Mouse (Mus musculus): ENCODE results near the gene Gpc6.

Gene Gpc6

GRCm38 (mm10) chr14:117239694-117240427 is 314.7 kb downstream of the Gpc6 start:
- DNase-seq (ENCODE audit: low read depth, low spot score): no peak

DNA sequence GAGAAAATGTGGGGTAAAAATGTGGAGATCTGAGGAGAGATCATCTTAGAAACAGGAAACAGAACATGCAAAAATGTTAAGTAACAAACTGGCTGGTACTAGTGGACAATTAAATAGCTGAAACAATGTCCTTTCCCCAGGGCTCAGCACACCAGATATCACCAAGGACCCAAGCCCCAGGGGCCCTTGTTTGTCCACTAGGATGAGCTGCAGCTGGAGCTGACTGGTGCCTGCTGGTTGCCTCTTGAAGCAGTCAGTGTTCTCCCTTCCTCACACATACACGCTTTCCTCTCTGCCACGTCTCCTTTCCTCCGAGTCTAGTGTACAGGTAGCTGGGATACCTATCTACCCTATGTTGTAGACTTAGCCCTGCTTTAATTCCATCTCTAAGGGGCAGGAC is 320.5 kb downstream of the Gpc6 start:
- DNase-seq (ENCODE audit: low read depth, low spot score): no peak

GRCm38 (mm10) chr14:117256192-117256591 is 331.1 kb downstream of the Gpc6 start:
- DNase-seq (ENCODE audit: low read depth, low spot score): no peak

DNA sequence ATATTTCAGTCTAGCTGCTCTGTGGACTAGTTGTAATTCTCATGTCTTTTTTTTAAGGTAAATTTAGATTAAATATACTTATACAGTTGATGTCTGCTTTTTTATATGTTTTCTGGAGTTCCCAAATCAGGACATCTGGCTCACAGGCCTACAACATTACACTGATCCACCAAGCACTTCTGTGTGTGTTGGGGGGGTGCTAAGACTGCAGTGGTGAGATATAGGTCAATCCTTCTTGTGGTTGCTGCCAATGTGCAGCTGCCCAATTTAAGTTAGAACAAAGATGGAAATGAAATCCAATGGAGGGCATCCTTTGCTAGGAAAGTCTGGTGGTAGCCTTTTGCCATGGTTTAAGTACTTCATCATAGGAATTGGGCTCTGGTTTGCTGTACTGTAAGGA is 340.5 kb downstream of the Gpc6 start:
- no peak for DNase-seq (ENCODE audit: low read depth, low spot score)

DNA sequence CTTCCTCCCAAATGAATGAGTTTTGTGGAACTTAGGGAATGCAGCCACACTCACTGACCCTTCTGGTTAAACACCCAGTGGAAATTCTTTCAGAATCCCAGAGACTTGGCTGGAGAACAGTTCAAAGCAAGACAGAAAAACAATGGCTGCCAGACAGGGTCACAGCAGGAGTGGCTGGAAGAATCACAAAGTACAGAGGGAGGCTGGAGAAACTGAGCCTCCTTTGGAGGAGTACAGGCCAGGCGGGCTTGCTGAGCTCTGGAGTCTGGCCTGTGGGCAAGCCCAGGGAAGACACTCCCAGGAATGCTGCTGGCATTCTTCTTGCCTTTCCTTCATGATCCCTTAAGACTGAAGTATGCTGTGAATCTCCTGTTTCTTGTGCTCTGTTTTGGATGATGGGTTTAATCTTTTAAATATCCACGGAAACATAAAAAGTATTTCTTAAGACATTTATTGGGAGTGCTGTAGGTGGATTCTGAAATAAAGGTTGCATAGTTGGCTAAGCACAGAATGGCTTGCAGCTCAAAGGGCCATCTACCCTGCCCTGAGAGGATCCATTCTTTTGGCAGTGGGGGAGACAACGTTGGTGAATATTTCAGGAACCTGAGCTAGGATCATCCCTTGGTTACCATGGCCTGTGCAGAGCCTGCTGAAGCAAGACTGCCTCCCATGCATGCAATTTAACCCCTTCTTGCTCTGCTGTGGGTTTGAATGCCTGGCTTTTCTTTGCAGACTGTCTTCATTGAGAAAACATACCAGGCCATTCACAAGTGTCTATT is 342.9 kb downstream of the Gpc6 start:
- no peak for DNase-seq (ENCODE audit: low read depth, low spot score)

DNA sequence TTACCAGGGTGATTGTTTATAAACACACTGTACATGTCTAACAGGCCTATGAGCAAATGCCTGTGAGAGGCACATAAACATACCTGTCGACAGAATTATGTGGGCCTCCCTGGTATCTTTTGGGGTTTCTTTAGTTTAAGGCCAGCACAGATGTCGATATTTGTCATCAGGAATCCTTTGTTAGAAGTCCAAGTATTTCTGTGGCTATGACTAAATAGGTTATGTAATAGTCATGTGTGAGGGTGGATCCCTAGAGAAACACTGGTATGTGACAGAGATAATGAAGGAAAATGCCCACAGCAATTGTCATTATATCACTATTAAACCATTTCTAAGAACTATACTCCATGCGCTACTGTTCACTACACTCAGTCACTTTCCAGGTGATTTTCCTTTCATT is 358.5 kb downstream of the Gpc6 start:
- no peak for DNase-seq (ENCODE audit: low read depth, low spot score)

- no peak for DNase-seq (ENCODE audit: low read depth, low spot score)
Measured at GRCm38 (mm10) chr14:117293746-117294145, 368.6 kb downstream of the Gpc6 start.

DNA sequence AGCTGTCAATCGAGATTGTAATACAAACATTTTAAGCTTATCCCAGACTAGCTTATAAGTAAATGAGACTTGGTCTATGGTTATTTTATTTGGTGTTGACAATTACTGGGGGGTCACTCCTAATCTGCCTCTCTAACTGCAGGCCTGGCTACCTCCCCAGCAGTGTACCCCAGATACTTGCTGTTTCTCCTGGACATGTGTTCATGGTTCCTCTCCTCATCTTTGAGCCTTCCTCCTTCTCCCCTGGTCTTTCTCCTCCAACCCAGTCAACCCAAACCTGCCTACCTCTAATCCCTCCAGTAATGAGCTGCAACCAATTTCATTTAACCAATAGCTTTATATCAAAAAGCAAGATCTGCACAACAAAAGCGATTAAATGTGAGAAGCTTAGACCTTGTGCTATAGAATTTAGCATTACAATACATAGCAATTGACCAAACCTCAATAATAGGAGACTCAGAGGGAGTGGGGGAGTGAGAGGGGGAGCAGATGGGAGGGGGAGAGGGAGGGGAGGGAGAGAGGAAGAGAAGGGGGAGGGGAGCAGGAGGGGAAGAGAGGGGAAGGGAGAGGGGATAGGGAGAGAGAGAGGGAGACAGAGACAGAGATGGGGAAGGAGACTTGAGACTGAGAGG is 371.2 kb downstream of the Gpc6 start:
- DNase-seq (ENCODE audit: low read depth, low spot score): no peak

- DNase-seq (ENCODE audit: low read depth, low spot score): peak; percentile 36
Measured at GRCm38 (mm10) chr14:117301019-117301418, 375.9 kb downstream of the Gpc6 start.

DNA sequence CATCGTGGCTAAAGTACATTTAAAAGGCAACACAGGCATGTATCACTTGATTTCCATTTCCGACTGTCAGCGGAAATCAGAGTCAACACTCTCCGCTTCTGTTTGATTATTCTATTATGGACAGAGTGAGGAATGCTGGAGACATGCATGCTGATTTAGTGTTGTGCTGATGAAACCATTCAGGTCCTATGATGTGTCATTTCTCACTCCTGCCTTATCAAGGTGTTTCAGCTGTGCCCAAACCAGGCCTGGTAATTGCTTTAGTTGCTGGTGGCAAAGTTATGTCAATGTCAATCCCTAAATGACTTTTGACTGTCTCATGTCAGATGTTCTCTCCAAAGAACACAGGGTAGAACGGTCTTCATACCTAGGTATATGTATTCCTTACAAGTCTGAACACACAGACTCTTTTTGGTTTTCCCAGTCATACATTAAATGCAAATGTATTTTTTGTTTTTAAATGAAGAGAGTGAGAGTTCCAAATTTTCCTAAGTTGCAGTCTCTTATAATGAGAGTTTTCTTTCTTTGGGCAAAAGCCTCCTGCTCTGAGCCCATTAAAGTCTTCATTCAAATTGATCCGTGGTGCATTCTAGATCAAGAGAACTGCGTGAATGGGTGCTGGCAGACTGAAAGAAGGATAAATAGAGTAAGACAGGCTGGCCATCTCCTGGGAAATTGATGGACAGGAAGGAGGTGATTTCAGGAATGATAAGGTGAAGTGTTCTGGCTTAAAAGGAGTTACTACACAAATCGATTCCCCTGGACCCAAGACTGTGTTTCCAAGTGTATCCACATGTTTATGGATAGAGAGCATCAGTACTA is 379.0 kb downstream of the Gpc6 start:
- no peak for DNase-seq (ENCODE audit: low read depth, low spot score)

DNA sequence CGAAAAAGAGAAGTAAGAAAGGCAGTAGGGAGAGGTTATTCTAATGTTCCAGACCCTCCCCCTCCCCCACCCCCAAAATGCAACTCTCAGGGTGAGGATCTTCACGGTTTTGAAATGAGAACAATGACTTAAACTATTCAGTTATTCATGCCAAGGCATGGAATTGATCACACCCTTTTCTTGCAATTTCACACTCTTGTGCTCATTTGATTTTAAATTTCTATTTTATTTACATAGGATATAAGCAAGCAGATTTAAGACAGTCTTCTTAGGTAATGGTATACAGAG is 379.6 kb downstream of the Gpc6 start:
- DNase-seq (ENCODE audit: low read depth, low spot score): no peak

- no peak for DNase-seq (ENCODE audit: low read depth, low spot score)
Measured at GRCm38 (mm10) chr14:117309997-117310520, 384.9 kb downstream of the Gpc6 start.

DNA sequence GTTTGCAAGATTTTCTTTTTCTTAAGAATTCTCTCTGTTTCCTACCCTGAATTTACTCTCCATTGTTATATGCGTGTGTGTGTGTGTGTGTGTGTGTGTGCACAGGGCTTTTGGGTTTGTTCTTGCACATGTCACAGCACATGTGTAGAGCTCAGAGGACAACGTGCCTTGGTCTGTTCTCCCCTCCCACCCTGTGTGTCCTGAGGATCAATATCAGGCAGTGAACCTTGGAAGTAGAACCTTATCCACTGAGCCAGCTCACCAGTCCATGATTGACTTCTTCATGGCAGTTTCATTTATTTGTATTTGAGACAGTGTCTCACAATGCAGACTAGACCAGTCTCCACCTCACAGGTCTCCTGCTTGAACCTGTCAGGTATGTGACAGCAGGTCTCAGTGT is 399.1 kb downstream of the Gpc6 start:
- no peak for DNase-seq (ENCODE audit: low read depth, low spot score)

DNA sequence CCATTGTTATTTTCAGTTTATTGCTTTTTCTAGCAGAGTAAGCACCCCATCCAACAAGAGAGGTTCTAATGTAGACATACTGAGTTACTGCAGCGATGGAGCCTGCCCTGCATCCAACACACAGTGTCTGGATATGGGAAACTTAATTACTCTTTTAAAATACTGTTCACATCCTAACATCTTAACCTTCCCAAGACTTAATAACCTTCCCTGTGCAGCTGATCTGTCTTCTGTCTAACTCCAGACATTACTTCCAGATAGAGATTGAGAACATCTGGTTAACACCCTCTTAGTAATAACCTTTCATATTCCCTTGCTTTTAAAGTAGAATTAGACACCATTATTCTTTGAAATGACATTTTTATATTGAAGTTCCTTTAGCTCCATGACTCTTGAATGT is 407.1 kb downstream of the Gpc6 start:
- DNase-seq (ENCODE audit: low read depth, low spot score): no peak

GRCm38 (mm10) chr14:117337271-117337670 is 412.2 kb downstream of the Gpc6 start:
- DNase-seq (ENCODE audit: low read depth, low spot score): no peak

- no peak for DNase-seq (ENCODE audit: low read depth, low spot score)
Measured at GRCm38 (mm10) chr14:117340549-117340948, 415.4 kb downstream of the Gpc6 start.

- DNase-seq (ENCODE audit: low read depth, low spot score): no peak
Measured at GRCm38 (mm10) chr14:117344505-117344904, 419.4 kb downstream of the Gpc6 start.

- peak; percentile 20 for DNase-seq (ENCODE audit: low read depth, low spot score)
Measured at GRCm38 (mm10) chr14:117346372-117346885, 421.3 kb downstream of the Gpc6 start.

DNA sequence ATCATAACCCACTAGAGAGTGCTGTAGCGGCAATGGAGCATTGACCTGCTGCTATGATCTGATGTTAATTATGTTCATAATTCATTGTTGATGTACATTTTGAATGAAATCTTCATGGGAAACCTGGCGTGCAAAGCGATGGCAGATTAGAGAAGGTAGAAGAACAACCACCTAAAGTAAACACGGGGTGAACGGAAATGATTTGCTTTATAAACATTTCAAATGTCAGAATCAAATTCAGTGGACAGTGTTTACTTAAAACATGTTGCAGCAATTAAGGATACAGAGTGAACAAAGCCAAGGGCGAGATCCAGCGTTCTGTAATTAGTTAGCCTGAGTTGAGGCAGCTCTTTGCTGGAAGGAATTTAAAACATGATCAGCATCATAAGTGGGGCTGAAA is 426.2 kb downstream of the Gpc6 start:
- DNase-seq (ENCODE audit: low read depth, low spot score): no peak

GRCm38 (mm10) chr14:117361155-117361964 is 436.2 kb downstream of the Gpc6 start:
- DNase-seq (ENCODE audit: low read depth, low spot score): no peak

DNA sequence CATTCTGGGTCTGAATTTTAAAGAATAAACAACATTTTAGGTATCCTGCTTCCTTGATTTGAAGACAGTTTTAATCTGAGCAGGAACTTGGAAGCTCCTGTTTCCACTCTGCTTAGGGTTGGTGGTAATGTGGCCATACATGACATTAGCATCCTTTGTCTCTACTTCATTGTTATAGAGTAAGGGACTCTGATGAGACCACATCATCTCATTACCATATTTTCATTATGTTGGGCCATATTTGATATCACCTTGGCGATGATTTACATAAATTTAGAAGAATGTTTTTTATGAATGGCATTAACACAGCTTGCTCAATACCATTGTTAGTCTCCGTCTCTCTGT is 436.8 kb downstream of the Gpc6 start:
- DNase-seq (ENCODE audit: low read depth, low spot score): no peak

Measured in brain, embryonic 18.5 days (tissue).